Mouse (Mus musculus) urinary bladder, postnatal 36 days (tissue): ENCODE measurements around the gene Mre11a.
"Not testable (repeated sequence)": the region's sequence is repeated elsewhere in the genome, so short reads cannot be mapped to it uniquely, and the experiment has no call there.

ENCODE experiments used
- DNase-seq, 2 experiments: peaks; one replicate each; pipeline ENCODE4 v3.0.0; 2022; ENCODE audit warnings: low spot score in 2 of 2, mixed read lengths in 1 of 2

Gene Mre11a

DNA sequence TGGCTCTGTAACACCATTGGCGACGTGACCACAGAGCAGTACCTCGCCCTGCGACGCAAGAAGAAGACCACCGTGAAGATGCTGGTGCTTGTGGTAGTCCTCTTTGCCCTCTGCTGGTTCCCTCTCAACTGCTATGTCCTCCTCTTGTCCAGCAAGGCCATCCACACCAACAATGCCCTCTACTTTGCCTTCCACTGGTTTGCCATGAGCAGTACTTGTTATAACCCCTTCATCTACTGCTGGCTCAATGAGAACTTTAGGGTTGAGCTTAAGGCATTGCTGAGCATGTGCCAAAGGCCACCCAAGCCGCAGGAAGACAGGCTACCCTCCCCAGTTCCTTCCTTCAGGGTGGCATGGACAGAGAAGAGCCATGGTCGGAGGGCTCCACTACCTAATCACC lies 83.9 kb downstream of the Mre11a start:
- DNase-seq: no peak

DNA sequence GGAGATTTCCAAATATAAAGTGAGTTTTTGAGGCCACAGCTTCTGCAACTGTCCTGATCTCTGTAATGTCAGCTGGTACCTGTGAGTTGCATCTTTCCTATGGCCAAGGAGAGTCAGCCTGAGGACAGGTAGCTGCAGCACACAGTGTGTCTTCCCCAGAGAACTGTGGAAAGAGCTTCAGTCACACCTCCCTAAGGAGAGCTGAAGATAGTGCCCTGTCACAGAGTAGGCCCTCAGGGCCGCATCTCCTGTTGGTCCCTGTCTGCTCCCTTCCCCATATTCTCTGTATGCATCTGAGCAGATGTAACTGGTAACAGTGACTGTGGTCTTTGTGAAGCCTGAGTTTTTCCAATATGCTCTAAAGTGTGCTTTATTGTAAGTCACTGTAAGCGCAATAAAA lies 85.9 kb downstream of the Mre11a start:
- DNase-seq: no peak

DNA sequence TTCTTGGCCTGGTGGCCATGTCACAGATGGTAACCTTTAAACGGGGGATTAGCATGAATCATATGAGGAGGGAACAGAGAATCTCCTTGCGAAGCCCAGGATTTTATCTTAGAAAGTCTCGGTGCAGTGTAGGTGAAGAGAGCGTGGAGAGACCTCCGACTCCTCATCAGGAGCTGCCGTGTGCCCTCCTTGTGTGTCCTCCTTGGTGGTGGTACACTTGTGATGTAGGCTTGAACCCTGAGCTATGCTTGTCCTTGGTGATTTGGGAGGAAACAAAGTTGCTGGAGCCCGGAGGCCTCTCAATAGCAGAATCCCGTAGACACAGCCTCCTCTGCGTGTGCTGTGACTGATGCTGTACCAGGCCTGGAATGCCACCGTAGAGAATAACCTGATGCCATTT lies 86.3 kb downstream of the Mre11a start:
- DNase-seq: no peak

DNA sequence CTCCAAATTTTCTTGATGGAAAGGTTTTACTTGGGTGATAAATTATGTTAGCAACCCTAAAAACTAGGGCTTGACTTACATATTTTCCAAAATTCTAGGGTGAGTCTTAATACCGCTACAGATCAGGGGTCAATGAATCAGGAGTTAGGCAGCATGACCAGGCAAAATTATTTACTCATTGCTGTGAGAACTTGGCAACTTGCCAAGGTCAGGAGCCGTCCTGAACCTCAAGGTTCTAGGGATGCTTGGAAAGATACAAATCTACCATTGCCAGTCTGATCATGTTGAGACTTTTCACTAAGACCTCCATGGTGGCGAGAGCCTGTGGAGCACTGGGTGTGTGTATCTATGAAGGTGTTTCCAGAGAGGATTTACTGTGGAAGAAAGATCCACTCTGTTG lies 87.1 kb downstream of the Mre11a start:
- DNase-seq: no peak

DNA sequence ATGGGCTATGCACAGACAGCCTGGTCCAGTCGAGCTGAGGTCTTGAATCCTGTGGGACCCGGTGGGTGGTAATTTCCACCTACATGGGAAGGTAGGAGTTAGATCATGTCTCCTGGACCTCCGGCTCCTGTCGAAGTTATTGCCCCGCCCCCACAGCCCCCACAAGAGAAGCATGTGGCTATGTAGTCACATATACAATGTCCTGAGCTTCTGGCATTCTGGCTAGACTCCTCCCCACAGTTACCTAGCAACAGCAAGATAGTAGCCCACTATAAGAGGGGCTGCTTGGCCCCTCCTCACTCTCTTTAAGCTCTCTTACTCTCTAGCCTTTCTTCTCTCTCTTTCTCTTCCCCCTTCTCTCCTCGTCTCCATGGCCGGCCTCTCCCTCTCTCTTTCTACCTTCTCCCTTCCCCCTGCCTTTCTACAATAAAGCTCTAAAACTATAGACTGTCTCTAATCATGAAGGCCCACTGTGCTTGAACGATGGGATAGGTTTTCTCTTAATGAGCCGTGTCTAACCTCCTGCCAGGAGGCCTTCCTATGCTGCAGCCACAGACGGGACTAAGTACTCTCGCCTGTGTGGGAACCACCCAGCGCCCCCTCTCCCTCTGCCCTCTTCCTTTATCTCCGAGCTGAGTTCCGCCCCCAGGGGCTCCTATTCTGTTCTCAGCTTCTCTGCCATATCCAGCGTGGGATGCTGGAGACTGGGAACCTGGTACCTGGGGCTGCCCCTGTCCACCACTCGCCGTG lies 87.9 kb downstream of the Mre11a start:
- DNase-seq: no peak

DNA sequence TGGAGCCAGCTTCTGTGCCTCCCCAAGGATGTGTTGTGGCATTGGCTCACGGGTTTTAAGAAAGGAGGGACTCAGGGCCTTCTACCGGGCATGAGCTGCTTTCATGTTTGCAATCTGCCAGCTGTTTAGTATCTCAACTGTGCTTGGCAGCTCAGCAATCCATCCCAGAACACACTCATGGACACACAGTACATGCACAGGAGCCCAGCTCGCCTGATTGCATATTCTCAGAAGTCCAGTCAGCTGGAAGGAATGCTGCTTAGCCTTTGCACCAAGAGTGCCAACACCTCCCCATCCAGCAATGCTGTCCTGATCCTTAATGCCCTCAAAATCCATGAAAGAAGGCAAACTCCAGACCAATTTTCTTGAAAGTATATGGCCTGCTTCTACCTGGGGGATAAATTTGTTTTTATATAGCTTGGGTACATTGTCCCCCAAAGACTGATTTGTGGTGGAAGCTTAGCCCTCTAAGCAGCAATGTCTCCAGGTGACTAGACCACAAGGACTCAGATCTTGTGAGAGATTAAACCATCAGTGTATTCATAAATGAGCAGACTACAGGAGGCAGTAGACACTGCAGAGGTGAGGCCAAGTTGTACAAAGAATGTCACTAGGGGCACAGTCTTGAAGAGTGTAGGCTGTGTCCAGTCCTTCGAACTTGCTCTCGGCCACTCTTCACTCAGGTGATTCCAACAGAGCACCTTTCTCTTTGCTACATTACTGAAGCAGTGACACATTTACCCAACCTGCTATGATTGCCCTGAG lies 91.5 kb downstream of the Mre11a start:
- DNase-seq: peak in 1 of 2 experiments; percentile 9

DNA sequence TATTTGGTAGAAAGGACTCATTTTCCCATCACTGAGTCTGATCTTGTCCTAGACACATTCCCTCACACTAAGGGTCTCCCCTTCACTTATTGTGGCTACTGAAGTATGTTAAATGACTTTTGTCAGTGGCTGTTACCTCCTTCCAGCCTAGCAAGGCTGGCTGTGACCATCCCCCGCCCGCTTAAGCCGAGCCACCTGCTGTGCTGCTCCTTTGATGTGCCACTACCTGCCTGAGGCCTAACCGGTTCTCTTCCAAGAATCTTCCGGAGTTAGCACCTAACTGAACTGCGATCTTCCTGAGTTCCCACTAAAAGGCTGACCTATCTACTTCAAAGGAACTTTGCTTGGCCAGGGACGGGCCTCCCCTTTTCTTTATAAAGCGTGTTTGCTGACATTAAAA lies 92.1 kb downstream of the Mre11a start:
- not testable (repeated sequence) for DNase-seq

DNA sequence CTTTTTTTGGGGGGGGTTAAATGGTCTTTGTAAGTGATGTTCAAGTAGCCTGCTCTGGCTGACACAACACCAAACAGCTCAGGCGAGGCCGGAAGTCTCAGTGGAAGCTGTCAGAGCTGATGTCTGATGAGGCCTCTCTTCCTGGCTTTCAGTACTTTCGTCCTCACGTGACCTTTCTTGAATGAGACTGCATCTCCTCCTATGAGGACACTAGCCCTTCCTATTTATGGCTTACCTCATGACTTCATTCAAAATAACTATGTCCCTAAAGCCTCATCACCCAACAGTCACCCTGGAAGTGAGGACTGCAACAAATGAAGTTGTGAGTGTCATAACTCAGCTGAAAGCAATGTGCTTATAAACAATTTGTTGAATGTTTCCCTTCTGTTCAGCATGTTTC lies 100.2 kb downstream of the Mre11a start:
- DNase-seq: no peak

DNA sequence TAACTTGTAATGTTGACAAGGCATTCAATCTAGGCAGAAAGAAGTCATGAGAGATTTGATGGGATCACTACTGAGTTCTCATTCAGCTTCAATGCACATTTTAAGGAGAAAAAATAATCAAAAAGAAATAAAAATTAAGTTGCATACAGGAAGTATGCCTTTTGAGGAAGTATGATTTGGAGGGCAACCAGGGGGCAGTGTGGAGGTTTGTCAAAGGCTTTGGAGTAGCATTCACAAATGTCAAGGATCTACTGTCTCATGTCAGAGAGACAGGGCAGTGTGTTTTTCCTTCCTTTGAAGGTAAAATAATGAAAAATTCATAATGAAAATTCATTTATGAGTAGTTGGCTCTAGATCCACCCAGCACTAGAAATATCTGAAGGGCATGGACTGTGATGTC lies 100.7 kb downstream of the Mre11a start:
- no peak for DNase-seq

DNA sequence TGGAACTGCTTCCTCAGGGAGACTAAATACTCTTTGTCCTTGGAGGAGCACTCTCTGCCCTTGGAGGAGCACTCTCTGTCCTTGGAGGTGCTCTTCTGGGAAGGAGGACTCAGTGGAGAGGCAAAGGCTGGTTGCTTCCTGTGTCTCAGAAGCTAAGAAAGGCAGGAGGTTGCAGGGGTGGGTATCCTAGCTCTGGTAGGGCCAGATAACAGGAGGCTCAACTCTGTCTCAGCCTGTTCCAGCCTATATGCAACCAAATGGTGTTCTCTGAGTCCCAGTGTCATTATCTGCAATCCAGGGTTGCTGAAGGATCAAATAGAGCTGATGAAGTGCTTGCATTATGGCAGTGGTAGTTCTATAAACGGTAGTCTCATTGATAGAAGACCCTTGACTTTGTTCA lies 101.5 kb downstream of the Mre11a start:
- no peak for DNase-seq
